Mouse (Mus musculus) MEL (cell line): Measurements from ENCODE around the gene Rnf207. TPM values are rescaled to one million over a fixed set of nuclear protein-coding genes. Genes with fewer than 3 reads are reported as not detected.

Experiments
- DNase-seq: peaks from one replicate; pipeline ENCODE4 v3.0.0; 2011; ENCODE audit warnings: low read depth, low spot score
- H3K27ac ChIP-seq: 2 replicates; pipeline ENCODE4 v1.5.1; 2012; ENCODE audit warnings: low read depth, mild to moderate bottlenecking, control low read depth, low read length, moderate library complexity; ENCODE audit not compliant: control insufficient read depth
- H3K27me3 ChIP-seq, 2 experiments: fragments of 150-350 bp in 1 of 2; sonication (generic) in 1 of 2; 2 replicates each; pipeline ENCODE4 v1.6.1; 2012; ENCODE audit warnings: low read length in 2 of 2, mild to moderate bottlenecking in 2 of 2, improper control_type of control experiment in 1 of 2, moderate library complexity in 1 of 2; ENCODE audit not compliant: insufficient read depth in 2 of 2, control insufficient read depth in 1 of 2
- H3K36me3 ChIP-seq, 2 experiments: 2 replicates each; pipeline ENCODE4 v1.6.1; 2012 to 2014; ENCODE audit warnings: low read length in 2 of 2, improper control_type of control experiment in 1 of 2, inconsistent platforms in 1 of 2, mild to moderate bottlenecking in 1 of 2; ENCODE audit not compliant: insufficient read depth in 2 of 2, control insufficient read depth in 1 of 2
- H3K4me1 ChIP-seq, 2 experiments: fragments of 150-350 bp in 1 of 2; sonication (generic) in 1 of 2; 2 replicates each; pipeline ENCODE4 v1.6.1; 2012; ENCODE audit warnings: low read length in 2 of 2, improper control_type of control experiment in 1 of 2, mild to moderate bottlenecking in 1 of 2; ENCODE audit not compliant: insufficient read depth in 2 of 2, control insufficient read depth in 1 of 2
- H3K4me3 ChIP-seq, 2 experiments: fragments of 150-350 bp in 1 of 2; sonication (generic) in 1 of 2; 2 replicates each; pipeline ENCODE4 v1.5.1; 2012; ENCODE audit warnings: low read depth in 2 of 2, low read length in 2 of 2, mild to moderate bottlenecking in 2 of 2, moderate library complexity in 2 of 2, control low read depth in 1 of 2, improper control_type of control experiment in 1 of 2; ENCODE audit not compliant: control insufficient read depth in 1 of 2, insufficient read depth in 1 of 2
- H3K79me2 ChIP-seq: 2 replicates; pipeline ENCODE4 v1.6.1; 2012; ENCODE audit warnings: mild to moderate bottlenecking, low read length, moderate library complexity; ENCODE audit not compliant: control insufficient read depth, poor library complexity, insufficient read depth
- H3K9ac ChIP-seq: 2 replicates; pipeline ENCODE4 v1.6.1; 2012; ENCODE audit warnings: low read depth, mild to moderate bottlenecking, control low read depth, low read length, moderate library complexity; ENCODE audit not compliant: control insufficient read depth, poor library complexity, severe bottlenecking
- H3K9me3 ChIP-seq: fragments of 150-350 bp; sonication (generic); replicated peaks from 2 replicates; pipeline ENCODE4 v1.6.1; 2012; ENCODE audit warnings: mild to moderate bottlenecking, low read length, improper control_type of control experiment, moderate library complexity; ENCODE audit not compliant: insufficient read depth
- BHLHE40 ChIP-seq: IDR thresholded peaks from 2 replicates; pipeline ENCODE4 v1.6.1; 2012; ENCODE audit warnings: low read depth, mild to moderate bottlenecking, inconsistent platforms, low read length, improper control_type of control experiment, borderline replicate concordance
- CTCF ChIP-seq, 3 experiments: IDR thresholded peaks in 2 of 3; conservative IDR thresholded peaks in 1 of 3; 2 replicates each; pipeline ENCODE4 v1.5.1; 2011 to 2012; ENCODE audit warnings: low read length in 3 of 3, low read depth in 2 of 3, mild to moderate bottlenecking in 2 of 3, improper control_type of control experiment in 1 of 3, inconsistent platforms in 1 of 3, mixed read lengths in 1 of 3, moderate library complexity in 1 of 3; ENCODE audit not compliant: control insufficient read depth in 1 of 3, insufficient read depth in 1 of 3, poor library complexity in 1 of 3, severe bottlenecking in 1 of 3
- E2F4 ChIP-seq: IDR thresholded peaks from 2 replicates; pipeline ENCODE4 v1.6.1; 2011; ENCODE audit warnings: low read depth, low read length, improper control_type of control experiment, borderline replicate concordance
- EP300 ChIP-seq, 2 experiments: IDR thresholded peaks; 2 replicates each; pipeline ENCODE4 v1.6.1; 2011; ENCODE audit warnings: improper control_type of control experiment in 2 of 2, low read length in 2 of 2, low read depth in 1 of 2, mild to moderate bottlenecking in 1 of 2
- ETS1 ChIP-seq: IDR thresholded peaks from 2 replicates; pipeline ENCODE4 v1.6.1; 2012; ENCODE audit warnings: low read depth, mild to moderate bottlenecking, inconsistent platforms, low read length, improper control_type of control experiment, moderate library complexity
- GATA1 ChIP-seq: IDR thresholded peaks from 2 replicates; pipeline ENCODE4 v1.6.1; 2011; ENCODE audit warnings: low read depth, low read length, improper control_type of control experiment
- MAFK ChIP-seq: IDR thresholded peaks from 2 replicates; pipeline ENCODE4 v1.6.1; 2011; ENCODE audit warnings: low read depth, mild to moderate bottlenecking, low read length, improper control_type of control experiment, borderline replicate concordance
- MAZ ChIP-seq: IDR thresholded peaks from 2 replicates; pipeline ENCODE4 v1.6.1; 2012; ENCODE audit warnings: low read depth, mild to moderate bottlenecking, inconsistent platforms, low read length, improper control_type of control experiment
- MEF2A ChIP-seq: IDR thresholded peaks from 2 replicates; pipeline ENCODE4 v1.6.1; 2014; ENCODE audit warnings: low read depth, mild to moderate bottlenecking, inconsistent platforms, low read length, improper control_type of control experiment; ENCODE audit not compliant: poor library complexity, insufficient replicate concordance, severe bottlenecking; ENCODE audit errors: extremely low read depth
- MYB ChIP-seq: IDR thresholded peaks from 2 replicates; pipeline ENCODE4 v1.6.1; 2011; ENCODE audit warnings: mild to moderate bottlenecking, low read depth, low read length, improper control_type of control experiment
- MYC ChIP-seq: IDR thresholded peaks from 2 replicates; pipeline ENCODE4 v1.6.1; 2011; ENCODE audit warnings: low read depth, mild to moderate bottlenecking, low read length, improper control_type of control experiment, moderate library complexity
- NRF1 ChIP-seq: IDR thresholded peaks from 2 replicates; pipeline ENCODE4 v1.6.1; 2014; ENCODE audit warnings: low read depth, mild to moderate bottlenecking, inconsistent platforms, low read length, improper control_type of control experiment, moderate library complexity; ENCODE audit not compliant: poor library complexity, insufficient read depth, severe bottlenecking
- POLR2A ChIP-seq, 2 experiments: IDR thresholded peaks; 2 replicates each; pipeline ENCODE4 v1.6.1; 2011 to 2012; ENCODE audit warnings: low read length in 2 of 2, mild to moderate bottlenecking in 2 of 2, control low read depth in 1 of 2, improper control_type of control experiment in 1 of 2, low read depth in 1 of 2, moderate library complexity in 1 of 2; ENCODE audit not compliant: control insufficient read depth in 1 of 2, insufficient read depth in 1 of 2, poor library complexity in 1 of 2
- POLR2AphosphoS2 ChIP-seq: IDR thresholded peaks from 2 replicates; pipeline ENCODE4 v1.6.1; 2011; ENCODE audit warnings: low read length, improper control_type of control experiment
- POLR2AphosphoS5 ChIP-seq: IDR thresholded peaks from 2 replicates; pipeline ENCODE4 v1.6.1; 2012; ENCODE audit warnings: low read depth, borderline replicate concordance, mild to moderate bottlenecking, inconsistent platforms, low read length, moderate library complexity, mixed read lengths
- RAD21 ChIP-seq: IDR thresholded peaks from 2 replicates; pipeline ENCODE4 v1.6.1; 2011; ENCODE audit warnings: mild to moderate bottlenecking, low read depth, low read length, improper control_type of control experiment
- SMC3 ChIP-seq: IDR thresholded peaks from 2 replicates; pipeline ENCODE4 v1.6.1; 2011; ENCODE audit warnings: low read depth, low read length, improper control_type of control experiment
- TAL1 ChIP-seq: IDR thresholded peaks from 2 replicates; pipeline ENCODE4 v1.6.1; 2012; ENCODE audit warnings: mild to moderate bottlenecking, inconsistent platforms, low read length, moderate library complexity, mixed read lengths
- TCF12 ChIP-seq: IDR thresholded peaks from 2 replicates; pipeline ENCODE4 v1.6.1; 2014; ENCODE audit warnings: low read depth, mild to moderate bottlenecking, inconsistent platforms, low read length, improper control_type of control experiment, moderate library complexity
- UBTF ChIP-seq: IDR thresholded peaks from 2 replicates; pipeline ENCODE4 v1.6.1; 2012; ENCODE audit warnings: low read depth, mild to moderate bottlenecking, inconsistent platforms, low read length, improper control_type of control experiment, moderate library complexity, borderline replicate concordance; ENCODE audit not compliant: insufficient read depth
- ZC3H11A ChIP-seq: IDR thresholded peaks from 2 replicates; pipeline ENCODE4 v1.6.1; 2012; ENCODE audit warnings: low read depth, mild to moderate bottlenecking, inconsistent platforms, low read length, improper control_type of control experiment
- ZNF384 ChIP-seq: IDR thresholded peaks from 2 replicates; pipeline ENCODE4 v1.6.1; 2012; ENCODE audit warnings: low read depth, mild to moderate bottlenecking, inconsistent platforms, low read length, improper control_type of control experiment
- polyA plus RNA-seq, 2 experiments: library from polyadenylated mRNA; stranded (reverse) in 1 of 2; unstranded in 1 of 2; fragments of >175 nt in 1 of 2; fragments of >200 nt in 1 of 2; gene quantifications; 2 replicates each; pipeline versions ENCODE4 v1.2.1 to v1.2.4; 2012; ENCODE audit warnings: low replicate concordance in 2 of 2, low read depth in 1 of 2; ENCODE audit not compliant: insufficient read length in 2 of 2, insufficient read depth in 1 of 2, missing spikeins in 1 of 2
- total RNA-seq: library from RNA; depleted of rRNA; stranded (reverse); fragments of 300-350 nt; gene quantifications from 2 replicates; pipeline ENCODE4 v1.2.3, GENCODE M21; 2012

Gene Rnf207
- total and polyA plus RNA-seq, 3 experiments = 0.36 TPM; not detected in 2

- no peak overlapping the region for H3K9ac ChIP-seq
- DNase-seq = peak; percentile 44
- no peaks in the 10 kb centered on the region for H3K79me2 ChIP-seq
- H3K9me3 ChIP-seq = no peaks in the 10 kb centered on the region
- no peaks in the 10 kb centered on the region for H3K27me3 ChIP-seq
- no peak overlapping the region for H3K27ac ChIP-seq
- no peak overlapping the region for H3K4me3 ChIP-seq
- TF ChIP-seq MEF2A (no peak), POLR2AphosphoS2 (no peak), SMC3 (peak; percentile 58), ZNF384 (no peak), BHLHE40 (no peak), TCF12 (no peak), CTCF (IDR thresholded peaks at IDR 0.05 in 2 of 3, conservative IDR thresholded peaks at IDR 0.05 in 1 of 3; ENCODE audit: control insufficient read depth in 1 of 3, insufficient read depth in 1 of 3, low read depth in 2 of 3, low read length in 3 of 3, poor library complexity in 1 of 3, severe bottlenecking in 1 of 3) (peak; percentile 68 to 86 (median 81)), MAZ (peak; percentile 26; the same call in 1 of the 2 replicates), ETS1 (no peak), MAFK (no peak), RAD21 (peak; percentile 65), ZC3H11A (peak; percentile 29; the same call in 1 of the 2 replicates), EP300 (IDR thresholded peaks at IDR 0.05; ENCODE audit: low read depth in 1 of 2, low read length in 2 of 2) (no peak)
- peaks cover 6 to 15% of the 10 kb centered on the region in 2 experiments; a peak in 3 of 4 replicates for H3K4me1 ChIP-seq
- no peaks in the 10 kb centered on the region for H3K36me3 ChIP-seq
Observed at GRCm38 (mm10) chr4:152343296-152343695, 24.5 kb upstream of the Rnf207 start.

- Histone ChIP-seq H3K79me2 (no peaks in the 10 kb centered on the region), H3K9ac (no peak overlapping the region), H3K4me1 (peaks cover 6 to 15% of the 10 kb centered on the region in 2 experiments; a peak in 3 of 4 replicates), H3K9me3 (no peaks in the 10 kb centered on the region), H3K27me3 (no peaks in the 10 kb centered on the region), H3K27ac (no peak overlapping the region), H3K36me3 (no peaks in the 10 kb centered on the region), H3K4me3 (no peak overlapping the region)
- no peak for TF ChIP-seq MYB
- TF ChIP-seq NRF1 = no peak
- TF ChIP-seq E2F4 = no peak
- no peak for TF ChIP-seq SMC3
- TF ChIP-seq POLR2AphosphoS5 = no peak
- no peak for TF ChIP-seq GATA1
- TF ChIP-seq POLR2A (IDR thresholded peaks at IDR 0.05; ENCODE audit: control insufficient read depth in 1 of 2, insufficient read depth in 1 of 2, low read depth in 1 of 2, low read length in 2 of 2, poor library complexity in 1 of 2) = no peak
- TF ChIP-seq TAL1 = no peak
- TF ChIP-seq EP300 (IDR thresholded peaks at IDR 0.05; ENCODE audit: low read depth in 1 of 2, low read length in 2 of 2) = no peak
- TF ChIP-seq MYC = no peak
- no peak for TF ChIP-seq MEF2A
- no peak for TF ChIP-seq UBTF
- DNase-seq = no peak
Observed at GRCm38 (mm10) chr4:152340584-152341284, 21.9 kb upstream of the Rnf207 start.
